Mouse (Mus musculus) embryonic facial prominence, embryonic 14.5 days (tissue): ENCODE measurements at regions not wholly inside any gene's neighbourhood (a gene's known extent, or its start where the extent isn't known, plus 50 kb on each side); places are given as distances from the start of the nearest gene placed in this dataset.

ENCODE experiments used
- ATAC-seq: fragments of 200-750 bp; cut with Nextera tagmentation; 2 replicates; pipeline ENCODE4 v1.8.0; 2017; ENCODE audit warnings: low read depth, moderate number of reproducible peaks, moderate TSS enrichment
- DNase-seq: peaks from one replicate; pipeline ENCODE4 v3.0.0-alpha.2; 2015; ENCODE audit warnings: low spot score
- H3K27ac ChIP-seq: fragments of 300-500 bp; sonication (generic); replicated peaks from 2 replicates; pipeline ENCODE4 v1.5.1; 2014; ENCODE audit warnings: low read depth, mild to moderate bottlenecking, low read length, moderate library complexity
- H3K27me3 ChIP-seq: fragments of 300-500 bp; sonication (generic); replicated peaks from 2 replicates; pipeline ENCODE4 v1.6.1; 2014; ENCODE audit warnings: low read length; ENCODE audit not compliant: control insufficient read depth, insufficient read depth
- H3K36me3 ChIP-seq: fragments of 300-500 bp; sonication (generic); 2 replicates; pipeline ENCODE4 v1.6.1; 2014; ENCODE audit warnings: low read length, mixed read lengths; ENCODE audit not compliant: control insufficient read depth, insufficient read depth
- H3K4me1 ChIP-seq: fragments of 300-500 bp; sonication (generic); 2 replicates; pipeline ENCODE4 v1.6.1; 2014; ENCODE audit warnings: antibody characterized with exemption, low read length; ENCODE audit not compliant: control insufficient read depth, insufficient read depth
- H3K4me2 ChIP-seq: fragments of 300-500 bp; sonication (generic); 2 replicates; pipeline ENCODE4 v1.6.1; 2014; ENCODE audit warnings: low read depth, mild to moderate bottlenecking, low read length, moderate library complexity, mixed read lengths
- H3K4me3 ChIP-seq: fragments of 300-500 bp; sonication (generic); 2 replicates; pipeline ENCODE4 v1.5.1; 2014; ENCODE audit warnings: low read depth, mild to moderate bottlenecking, low read length
- H3K9ac ChIP-seq: fragments of 300-500 bp; sonication (generic); 2 replicates; pipeline ENCODE4 v1.6.1; 2014; ENCODE audit warnings: low read depth, mild to moderate bottlenecking, low read length, moderate library complexity, mixed read lengths
- H3K9me3 ChIP-seq: fragments of 300-500 bp; sonication (generic); 2 replicates; pipeline ENCODE4 v1.6.1; 2016; ENCODE audit warnings: low read length; ENCODE audit not compliant: control insufficient read depth
- WGBS: fragments of 180-500 bp; shearing (Covaris S2); extraction: QIAGEN DNeasy Blood & Tissue Kit; methylation state at CpG from one replicate; pipeline ENCODE4 v1.1.7; 2014; 5-methylcytosine and 5-hydroxymethylcytosine counted together

- H3K4me1 ChIP-seq = no peaks in the 10 kb centered on the region
- no peak for ATAC-seq
- no peak for DNase-seq
- H3K27me3 ChIP-seq = no peaks in the 10 kb centered on the region
- H3K27ac ChIP-seq = no peak overlapping the region
- no peak overlapping the region for H3K9ac ChIP-seq
- 40% methylated on average over 1 of the region's 1 CpGs for WGBS
- no peaks in the 10 kb centered on the region for H3K36me3 ChIP-seq
- no peaks in the 10 kb centered on the region for H3K9me3 ChIP-seq
- H3K4me2 ChIP-seq = no peak overlapping the region
- H3K4me3 ChIP-seq = no peak overlapping the region
These were observed 394.7 kb downstream of the 4933405O20Rik start for GRCm38 (mm10) chr7:50993707-50994106.

- Histone ChIP-seq H3K4me3 (no peak overlapping the region), H3K27me3 (no peaks in the 10 kb centered on the region), H3K4me2 (no peak overlapping the region), H3K9me3 (no peaks in the 10 kb centered on the region), H3K4me1 (no peaks in the 10 kb centered on the region), H3K27ac (no peak overlapping the region), H3K36me3 (no peaks in the 10 kb centered on the region), H3K9ac (no peak overlapping the region)
- WGBS = 62% methylated on average over 3 of the region's 3 CpGs
- ATAC-seq = peak; percentile 70; the same call in 1 of the 2 replicates
- DNase-seq = peak; percentile 48
These were observed 443.1 kb downstream of the 4933405O20Rik start for GRCm38 (mm10) chr7:51041899-51042667.

- Histone ChIP-seq H3K9me3 (no peaks in the 10 kb centered on the region), H3K27me3 (no peaks in the 10 kb centered on the region), H3K9ac (no peak overlapping the region), H3K4me1 (no peaks in the 10 kb centered on the region), H3K4me3 (no peak overlapping the region), H3K4me2 (no peak overlapping the region), H3K36me3 (no peaks in the 10 kb centered on the region), H3K27ac (no peak overlapping the region)
- DNase-seq = no peak
- no peak for ATAC-seq
- WGBS = 67% methylated on average over 3 of the region's 3 CpGs
These were observed 452.5 kb downstream of the 4933405O20Rik start for GRCm38 (mm10) chr7:51051496-51051895.

GRCm38 (mm10) chr7:51068376-51068775 lies 442.5 kb upstream of the Ano5 start:
- 35% methylated on average over 1 of the region's 1 CpGs for WGBS
- H3K9ac ChIP-seq = no peak overlapping the region
- no peaks in the 10 kb centered on the region for H3K27me3 ChIP-seq
- ATAC-seq = 0 out of 2 replicates have a peak, but pooled peaks have one; percentile 26
- H3K36me3 ChIP-seq = no peaks in the 10 kb centered on the region
- H3K4me3 ChIP-seq = no peak overlapping the region
- no peak overlapping the region for H3K4me2 ChIP-seq
- DNase-seq = no peak
- H3K4me1 ChIP-seq = no peaks in the 10 kb centered on the region
- H3K9me3 ChIP-seq = no peaks in the 10 kb centered on the region
- H3K27ac ChIP-seq = no peak overlapping the region

GRCm38 (mm10) chr7:51093774-51094173 lies 417.1 kb upstream of the Ano5 start:
- H3K9ac ChIP-seq = no peak overlapping the region
- H3K4me1 ChIP-seq = no peaks in the 10 kb centered on the region
- no peak overlapping the region for H3K4me2 ChIP-seq
- WGBS = 66% methylated on average over 3 of the region's 3 CpGs
- ATAC-seq (no peak), DNase-seq (no peak)
- no peaks in the 10 kb centered on the region for H3K27me3 ChIP-seq
- H3K4me3 ChIP-seq = no peak overlapping the region
- no peaks in the 10 kb centered on the region for H3K36me3 ChIP-seq
- no peaks in the 10 kb centered on the region for H3K9me3 ChIP-seq
- H3K27ac ChIP-seq = no peak overlapping the region

- WGBS = 46% methylated on average over 2 of the region's 2 CpGs
- Histone ChIP-seq H3K36me3 (no peaks in the 10 kb centered on the region), H3K9ac (no peak overlapping the region), H3K4me1 (no peaks in the 10 kb centered on the region), H3K27me3 (no peaks in the 10 kb centered on the region), H3K27ac (no peak overlapping the region), H3K9me3 (no peaks in the 10 kb centered on the region), H3K4me3 (no peak overlapping the region), H3K4me2 (no peak overlapping the region)
- peak; percentile 29 for DNase-seq
- ATAC-seq = no peak
These were observed 409.7 kb upstream of the Ano5 start for GRCm38 (mm10) chr7:51101166-51101565.

GRCm38 (mm10) chr7:51140796-51141195 lies 370.0 kb upstream of the Ano5 start:
- Histone ChIP-seq H3K4me2 (no peak overlapping the region), H3K4me3 (no peak overlapping the region), H3K36me3 (no peaks in the 10 kb centered on the region), H3K27me3 (no peaks in the 10 kb centered on the region), H3K27ac (no peak overlapping the region), H3K9me3 (no peaks in the 10 kb centered on the region), H3K9ac (no peak overlapping the region), H3K4me1 (no peaks in the 10 kb centered on the region)
- no peak for ATAC-seq
- no peak for DNase-seq
- WGBS = 85% methylated on average over 4 of the region's 4 CpGs

GRCm38 (mm10) chr7:51175211-51175610 lies 335.6 kb upstream of the Ano5 start:
- Histone ChIP-seq H3K4me3 (no peak overlapping the region), H3K36me3 (no peaks in the 10 kb centered on the region), H3K27me3 (no peaks in the 10 kb centered on the region), H3K4me2 (no peak overlapping the region), H3K4me1 (no peaks in the 10 kb centered on the region), H3K27ac (no peak overlapping the region), H3K9ac (no peak overlapping the region), H3K9me3 (no peaks in the 10 kb centered on the region)
- ATAC-seq (no peak), DNase-seq (no peak)
- WGBS = 77% methylated on average over 8 of the region's 8 CpGs
